Mouse (Mus musculus) heart, embryonic 11.5 days (tissue): ENCODE measurements around the gene Fam19a2. TPM values are rescaled to one million over a fixed set of nuclear protein-coding genes. Genes with fewer than 3 reads are reported as not detected.

Experiments used
- ATAC-seq: fragments of 200-750 bp; cut with Nextera tagmentation; replicated peaks from 2 replicates; pipeline ENCODE4 v1.8.0; 2017; ENCODE audit warnings: moderate library complexity; ENCODE audit not compliant: insufficient number of reproducible peaks, low FRiP score, low TSS enrichment
- H3K27ac ChIP-seq: fragments of 300-500 bp; sonication (generic); 2 replicates; pipeline ENCODE4 v1.5.1; 2014; ENCODE audit warnings: mild to moderate bottlenecking, low read depth, low read length
- H3K27me3 ChIP-seq: fragments of 300-500 bp; sonication (generic); 2 replicates; pipeline ENCODE4 v1.6.1; 2014; ENCODE audit warnings: mild to moderate bottlenecking, low read length, mixed read lengths; ENCODE audit not compliant: control insufficient read depth, insufficient read depth
- H3K36me3 ChIP-seq: fragments of 300-500 bp; sonication (generic); 2 replicates; pipeline ENCODE4 v1.6.1; 2014; ENCODE audit warnings: mild to moderate bottlenecking, low read length, moderate library complexity, mixed read lengths; ENCODE audit not compliant: control insufficient read depth, insufficient read depth
- H3K4me1 ChIP-seq: fragments of 300-500 bp; sonication (generic); 2 replicates; pipeline ENCODE4 v1.6.1; 2014; ENCODE audit warnings: low read length; ENCODE audit not compliant: control insufficient read depth, insufficient read depth
- H3K4me2 ChIP-seq: fragments of 300-500 bp; sonication (generic); 2 replicates; pipeline ENCODE4 v1.6.1; 2014; ENCODE audit warnings: mild to moderate bottlenecking, moderate library complexity
- H3K4me3 ChIP-seq: fragments of 300-500 bp; sonication (generic); 2 replicates; pipeline ENCODE4 v1.5.1; 2014; ENCODE audit warnings: low read depth, low read length
- H3K9ac ChIP-seq: fragments of 300-500 bp; sonication (generic); 2 replicates; pipeline ENCODE4 v1.6.1; 2014; ENCODE audit warnings: mild to moderate bottlenecking, low read depth, low read length, moderate library complexity
- H3K9me3 ChIP-seq: fragments of 300-500 bp; sonication (generic); replicated peaks from 2 replicates; pipeline ENCODE4 v1.6.1; 2016; ENCODE audit warnings: low read length; ENCODE audit not compliant: control insufficient read depth
- WGBS: fragments of 180-500 bp; shearing (Covaris S2); extraction: QIAGEN DNeasy Blood & Tissue Kit; methylation state at CpG from one replicate; pipeline ENCODE4 v1.1.7; 2014; ENCODE audit not compliant: insufficient replicate concordance; 5-methylcytosine and 5-hydroxymethylcytosine counted together
- polyA plus RNA-seq: library from polyadenylated mRNA; unstranded; fragments of >200 nt; fragmentation: Nextera tagmentation; extraction: Ambion mirVana; gene quantifications from 2 replicates; pipeline ENCODE4 v1.2.1, GENCODE M21; 2014

Fam19a2 gene
- polyA plus RNA-seq, 1 experiment from 2014 or later: 1.2 TPM

GRCm38 (mm10) chr10:123548391-123548790, 284.6 kb downstream of the Fam19a2 start:
- H3K36me3 ChIP-seq: no peaks in the 10 kb centered on the region
- no peak overlapping the region for H3K9ac ChIP-seq
- no peaks in the 10 kb centered on the region for H3K27me3 ChIP-seq
- H3K4me3 ChIP-seq: no peak overlapping the region
- no peaks in the 10 kb centered on the region for H3K4me1 ChIP-seq
- no peak overlapping the region for H3K27ac ChIP-seq
- H3K9me3 ChIP-seq: no peaks in the 10 kb centered on the region
- WGBS: 72% methylated on average over 6 of the region's 6 CpGs
- ATAC-seq: no peak
- no peak overlapping the region for H3K4me2 ChIP-seq

- Histone ChIP-seq H3K9ac (no peak overlapping the region), H3K27ac (no peak overlapping the region), H3K9me3 (no peaks in the 10 kb centered on the region), H3K4me3 (no peak overlapping the region), H3K27me3 (no peaks in the 10 kb centered on the region), H3K4me2 (no peak overlapping the region), H3K36me3 (no peaks in the 10 kb centered on the region), H3K4me1 (no peaks in the 10 kb centered on the region)
- ATAC-seq: no peak
- 82% methylated on average over 1 of the region's 1 CpGs for WGBS
Observed at GRCm38 (mm10) chr10:123567677-123568076, 303.9 kb downstream of the Fam19a2 start.

GRCm38 (mm10) chr10:123570616-123571188, 306.9 kb downstream of the Fam19a2 start:
- no peak overlapping the region for H3K4me3 ChIP-seq
- no peak overlapping the region for H3K9ac ChIP-seq
- no peaks in the 10 kb centered on the region for H3K4me1 ChIP-seq
- H3K4me2 ChIP-seq: no peak overlapping the region
- no peak overlapping the region for H3K27ac ChIP-seq
- no peak for ATAC-seq
- H3K27me3 ChIP-seq: no peaks in the 10 kb centered on the region
- no peaks in the 10 kb centered on the region for H3K9me3 ChIP-seq
- 61% methylated on average over 10 of the region's 10 CpGs for WGBS
- no peaks in the 10 kb centered on the region for H3K36me3 ChIP-seq

GRCm38 (mm10) chr10:123572342-123573070, 308.7 kb downstream of the Fam19a2 start:
- Histone ChIP-seq H3K9me3 (no peaks in the 10 kb centered on the region), H3K27me3 (no peaks in the 10 kb centered on the region), H3K9ac (no peak overlapping the region), H3K4me2 (no peak overlapping the region), H3K36me3 (no peaks in the 10 kb centered on the region), H3K4me3 (no peak overlapping the region), H3K27ac (no peak overlapping the region), H3K4me1 (no peaks in the 10 kb centered on the region)
- no peak for ATAC-seq
- WGBS: 64% methylated on average over 7 of the region's 7 CpGs

- no peak for ATAC-seq
- H3K27me3 ChIP-seq: no peaks in the 10 kb centered on the region
- no peak overlapping the region for H3K27ac ChIP-seq
- no peaks in the 10 kb centered on the region for H3K4me1 ChIP-seq
- H3K4me2 ChIP-seq: no peak overlapping the region
- H3K4me3 ChIP-seq: no peak overlapping the region
- H3K9ac ChIP-seq: no peak overlapping the region
- no peaks in the 10 kb centered on the region for H3K36me3 ChIP-seq
- WGBS: 78% methylated on average over 4 of the region's 4 CpGs
- H3K9me3 ChIP-seq: no peaks in the 10 kb centered on the region
Observed at GRCm38 (mm10) chr10:123577823-123578222, 314.0 kb downstream of the Fam19a2 start.

GRCm38 (mm10) chr10:123579012-123579411, 315.2 kb downstream of the Fam19a2 start:
- H3K27ac ChIP-seq: no peak overlapping the region
- WGBS: 76% methylated on average over 2 of the region's 2 CpGs
- H3K4me3 ChIP-seq: no peak overlapping the region
- no peaks in the 10 kb centered on the region for H3K4me1 ChIP-seq
- H3K36me3 ChIP-seq: no peaks in the 10 kb centered on the region
- no peak for ATAC-seq
- H3K27me3 ChIP-seq: no peaks in the 10 kb centered on the region
- no peaks in the 10 kb centered on the region for H3K9me3 ChIP-seq
- no peak overlapping the region for H3K9ac ChIP-seq
- no peak overlapping the region for H3K4me2 ChIP-seq

- H3K4me1 ChIP-seq: no peaks in the 10 kb centered on the region
- no peak for ATAC-seq
- H3K9ac ChIP-seq: no peak overlapping the region
- H3K27me3 ChIP-seq: no peaks in the 10 kb centered on the region
- H3K4me2 ChIP-seq: no peak overlapping the region
- H3K36me3 ChIP-seq: no peaks in the 10 kb centered on the region
- H3K9me3 ChIP-seq: no peaks in the 10 kb centered on the region
- no peak overlapping the region for H3K4me3 ChIP-seq
- H3K27ac ChIP-seq: no peak overlapping the region
Observed at GRCm38 (mm10) chr10:123595043-123595442, 331.2 kb downstream of the Fam19a2 start.

- Histone ChIP-seq H3K36me3 (no peaks in the 10 kb centered on the region), H3K9ac (no peak overlapping the region), H3K9me3 (no peaks in the 10 kb centered on the region), H3K27me3 (no peaks in the 10 kb centered on the region), H3K27ac (no peak overlapping the region), H3K4me3 (no peak overlapping the region), H3K4me2 (no peak overlapping the region), H3K4me1 (no peaks in the 10 kb centered on the region)
- WGBS: 83% methylated on average over 3 of the region's 3 CpGs
- no peak for ATAC-seq
Observed at GRCm38 (mm10) chr10:123597059-123597458, 333.3 kb downstream of the Fam19a2 start.

GRCm38 (mm10) chr10:123605671-123606070, 341.9 kb downstream of the Fam19a2 start:
- Histone ChIP-seq H3K4me3 (no peak overlapping the region), H3K9me3 (no peaks in the 10 kb centered on the region), H3K27ac (no peak overlapping the region), H3K9ac (no peak overlapping the region), H3K4me1 (no peaks in the 10 kb centered on the region), H3K36me3 (no peaks in the 10 kb centered on the region), H3K4me2 (no peak overlapping the region), H3K27me3 (no peaks in the 10 kb centered on the region)
- 36% methylated on average over 2 of the region's 2 CpGs for WGBS
- ATAC-seq: no peak
